Mouse (Mus musculus) CH12.LX (cell line): ENCODE measurements around the gene 5330417C22Rik. TPM values are rescaled to one million over a fixed set of nuclear protein-coding genes. Genes with fewer than 3 reads are reported as not detected.
"Not testable (repeated sequence)": the region's sequence is repeated elsewhere in the genome, so short reads cannot be mapped to it uniquely, and the experiment has no call there.

Experiments
- DNase-seq: peaks from one replicate; pipeline ENCODE4 v3.0.0-alpha.2; 2013; ENCODE audit errors: extremely low read depth
- H3K27ac ChIP-seq: 2 replicates; pipeline ENCODE4 v1.5.1; 2012; ENCODE audit warnings: low read depth, mild to moderate bottlenecking, control low read depth, moderate library complexity; ENCODE audit not compliant: insufficient read depth
- H3K27me3 ChIP-seq: replicated peaks from 2 replicates; pipeline ENCODE3; 2012; ENCODE audit warnings: inconsistent platforms
- H3K36me3 ChIP-seq, 2 experiments: replicated peaks in 1 of 2; 2 replicates each; pipeline versions ENCODE3 to v1.6.1; 2012; ENCODE audit warnings: inconsistent platforms in 1 of 2, low read length in 1 of 2, mild to moderate bottlenecking in 1 of 2, mixed read lengths in 1 of 2, moderate library complexity in 1 of 2; ENCODE audit not compliant: control insufficient read depth in 1 of 2, insufficient read depth in 1 of 2
- H3K4me1 ChIP-seq, 2 experiments: 2 replicates each; pipeline ENCODE4 v1.6.1; 2012; ENCODE audit warnings: inconsistent platforms in 1 of 2, moderate library complexity in 1 of 2; ENCODE audit not compliant: insufficient read depth in 2 of 2, control insufficient read depth in 1 of 2
- H3K4me2 ChIP-seq: 2 replicates; pipeline ENCODE4 v1.6.1; 2012; ENCODE audit warnings: low read depth, mild to moderate bottlenecking, control low read depth; ENCODE audit not compliant: poor library complexity, insufficient read depth, severe bottlenecking
- H3K4me3 ChIP-seq, 3 experiments: fragments of 150-350 bp in 1 of 3; sonication (generic) in 1 of 3; replicated peaks in 1 of 3; 2 replicates each; pipeline versions ENCODE3 to v1.5.1; 2011 to 2012; ENCODE audit warnings: low read depth in 2 of 3, low read length in 2 of 3, mild to moderate bottlenecking in 2 of 3, moderate library complexity in 2 of 3, control low read depth in 1 of 3, improper control_type of control experiment in 1 of 3, inconsistent platforms in 1 of 3, mixed read lengths in 1 of 3; ENCODE audit not compliant: poor library complexity in 1 of 3
- H3K79me2 ChIP-seq: replicated peaks from 2 replicates; pipeline ENCODE4 v1.6.1; 2012; ENCODE audit warnings: mild to moderate bottlenecking, moderate library complexity; ENCODE audit not compliant: control insufficient read depth, poor library complexity, insufficient read depth, severe bottlenecking; ENCODE audit errors: extremely low read depth
- H3K9ac ChIP-seq: 2 replicates; pipeline ENCODE4 v1.6.1; 2012; ENCODE audit warnings: low read depth, mild to moderate bottlenecking, control low read depth, moderate library complexity; ENCODE audit not compliant: insufficient read depth
- H3K9me3 ChIP-seq: replicated peaks from 2 replicates; pipeline ENCODE3; 2012; ENCODE audit warnings: low read length, inconsistent platforms, mixed read lengths
- BHLHE40 ChIP-seq: IDR thresholded peaks from 2 replicates; pipeline ENCODE4 v1.6.1; 2011; ENCODE audit warnings: mild to moderate bottlenecking, low read depth, low read length, improper control_type of control experiment
- CHD1 ChIP-seq: IDR thresholded peaks from 2 replicates; pipeline ENCODE4 v1.6.1; 2012; ENCODE audit warnings: low read depth, low read length, improper control_type of control experiment, inconsistent platforms
- CHD2 ChIP-seq: IDR thresholded peaks from 2 replicates; pipeline ENCODE4 v1.6.1; 2011; ENCODE audit warnings: low read length, improper control_type of control experiment
- E2F4 ChIP-seq: IDR thresholded peaks from 2 replicates; pipeline ENCODE4 v1.6.1; 2011; ENCODE audit warnings: low read depth, low read length, improper control_type of control experiment; ENCODE audit not compliant: insufficient replicate concordance
- ELF1 ChIP-seq: IDR thresholded peaks from 2 replicates; pipeline ENCODE4 v1.6.1; 2014; ENCODE audit warnings: low read depth, mild to moderate bottlenecking, inconsistent platforms, low read length, improper control_type of control experiment
- EP300 ChIP-seq: IDR thresholded peaks from 2 replicates; pipeline ENCODE4 v1.6.1; 2011; ENCODE audit warnings: low read length, improper control_type of control experiment
- GABPA ChIP-seq: IDR thresholded peaks from 2 replicates; pipeline ENCODE4 v1.6.1; 2012; ENCODE audit warnings: low read depth, low read length, improper control_type of control experiment, inconsistent platforms; ENCODE audit not compliant: insufficient replicate concordance
- HCFC1 ChIP-seq: IDR thresholded peaks from 2 replicates; pipeline ENCODE4 v1.6.1; 2012; ENCODE audit warnings: low read depth, mild to moderate bottlenecking, inconsistent platforms, low read length, improper control_type of control experiment
- JUND ChIP-seq: conservative IDR thresholded peaks from 2 replicates; pipeline ENCODE4 v1.6.1; 2011; ENCODE audit warnings: low read depth, low read length, improper control_type of control experiment
- MAFK ChIP-seq: IDR thresholded peaks from 2 replicates; pipeline ENCODE4 v1.6.1; 2011; ENCODE audit warnings: low read length, improper control_type of control experiment; ENCODE audit not compliant: insufficient replicate concordance
- MEF2A ChIP-seq: IDR thresholded peaks from 2 replicates; pipeline ENCODE4 v1.6.1; 2014; ENCODE audit warnings: low read depth, mild to moderate bottlenecking, inconsistent platforms, low read length, improper control_type of control experiment, borderline replicate concordance
- NELFE ChIP-seq: IDR thresholded peaks from 2 replicates; pipeline ENCODE4 v1.6.1; 2011; ENCODE audit warnings: low read depth, low read length, improper control_type of control experiment
- POLR2AphosphoS2 ChIP-seq: IDR thresholded peaks from 2 replicates; pipeline ENCODE4 v1.6.1; 2011; ENCODE audit warnings: low read depth, low read length, improper control_type of control experiment
- RAD21 ChIP-seq: IDR thresholded peaks from 2 replicates; pipeline ENCODE4 v1.6.1; 2011; ENCODE audit warnings: low read depth, mild to moderate bottlenecking, low read length, improper control_type of control experiment, moderate library complexity
- RCOR1 ChIP-seq: conservative IDR thresholded peaks from 2 replicates; pipeline ENCODE4 v1.6.1; 2012; ENCODE audit warnings: low read depth, mild to moderate bottlenecking, inconsistent platforms, low read length, improper control_type of control experiment
- SIN3A ChIP-seq: IDR thresholded peaks from 2 replicates; pipeline ENCODE4 v1.6.1; 2012; ENCODE audit warnings: low read length, improper control_type of control experiment, inconsistent platforms
- SMC3 ChIP-seq: IDR thresholded peaks from 2 replicates; pipeline ENCODE4 v1.6.1; 2011; ENCODE audit warnings: low read depth, low read length, improper control_type of control experiment
- TBP ChIP-seq: conservative IDR thresholded peaks from 2 replicates; pipeline ENCODE4 v1.6.1; 2011; ENCODE audit warnings: low read depth, low read length, improper control_type of control experiment
- USF2 ChIP-seq: conservative IDR thresholded peaks from 2 replicates; pipeline ENCODE4 v1.6.1; 2011; ENCODE audit warnings: low read depth, low read length, improper control_type of control experiment
- ZC3H11A ChIP-seq: IDR thresholded peaks from 2 replicates; pipeline ENCODE4 v1.6.1; 2012; ENCODE audit warnings: low read depth, mild to moderate bottlenecking, inconsistent platforms, low read length, improper control_type of control experiment
- ZMIZ1 ChIP-seq: IDR thresholded peaks from 2 replicates; pipeline ENCODE4 v1.6.1; 2012; ENCODE audit warnings: low read depth, mild to moderate bottlenecking, inconsistent platforms, low read length, improper control_type of control experiment
- dilution Hi-C: fragments of 300-500 bp; cut with MboI; formaldehyde crosslinking; loops from 2 replicates; pipeline ENCODE4 v1.14.3; 2020; ENCODE audit warnings: low sequenced_read_pairs; ENCODE audit not compliant: extremely low pct_unique_long_range_greater_than_20kb, extremely low pct_ligation_motif_present
- in situ Hi-C: fragments of 300-500 bp; cut with MboI; formaldehyde crosslinking; loops from 3 replicates; pipeline ENCODE4 v1.14.3; 2019; ENCODE audit warnings: low sequenced_read_pairs, low pct_ligation_motif_present, low pct_unique_long_range_greater_than_20kb, mixed read lengths
- polyA plus RNA-seq: library from polyadenylated mRNA; unstranded; fragments of >175 nt; gene quantifications from 2 replicates; pipeline ENCODE4 v1.2.1, GENCODE M21; 2012; ENCODE audit warnings: low read depth; ENCODE audit not compliant: insufficient read length
- total RNA-seq, 2 experiments: library from RNA; depleted of rRNA; stranded (reverse); fragments of 300-350 nt in 1 of 2; fragments of >200 nt in 1 of 2; gene quantifications; 2 replicates each; pipeline ENCODE4 v1.2.3; 2012 to 2014

5330417C22Rik gene
- total and polyA plus RNA-seq, 3 experiments, result 0.05 to 0.27 (median 0.17) TPM

DNA sequence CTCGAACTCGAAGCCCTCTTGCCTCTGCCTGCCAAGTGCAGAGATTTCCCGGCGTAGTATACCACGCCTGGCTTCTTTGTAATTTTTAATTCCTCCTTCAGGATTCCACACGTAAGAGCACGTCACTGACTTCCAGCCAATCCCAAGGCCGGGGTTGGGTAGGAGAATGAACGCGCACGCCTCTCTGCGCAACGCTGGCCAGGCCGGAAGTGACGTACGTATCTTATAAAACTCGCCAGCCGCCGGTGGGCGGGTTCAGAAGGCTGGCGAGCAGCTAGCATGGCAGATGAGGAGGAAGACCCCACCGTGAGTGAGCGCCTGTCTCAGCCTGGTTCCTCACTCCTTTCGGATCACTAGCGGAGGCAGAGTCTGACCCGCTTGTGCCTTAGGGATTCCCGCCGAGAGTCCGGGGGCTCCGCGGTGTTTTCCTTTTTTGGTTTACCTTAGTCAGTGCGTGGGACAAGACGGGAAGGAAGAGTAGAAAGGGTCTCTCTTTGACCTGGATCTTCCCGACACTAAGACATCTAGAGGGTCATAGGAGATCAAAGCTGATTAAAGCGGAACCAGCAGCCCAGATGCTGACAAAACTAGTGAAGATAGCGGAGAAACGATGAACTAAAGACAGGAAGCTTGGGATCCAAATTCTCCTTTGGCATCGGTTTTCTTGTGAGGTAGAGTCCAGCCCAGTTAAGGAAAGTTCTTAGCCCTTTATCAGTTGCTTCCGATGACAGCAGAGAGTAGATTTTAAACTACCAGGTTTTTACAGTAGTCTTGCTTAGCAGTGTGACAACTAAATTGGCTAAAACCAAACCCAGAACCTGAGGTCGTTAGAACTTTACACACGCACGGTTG, 35.3 kb upstream of the 5330417C22Rik start, which contains the start of gene Taf13 (continued):
- no peak; the same call in 1 of the 2 replicates for TF ChIP-seq GABPA
- TF ChIP-seq POLR2AphosphoS2, result peak; percentile 98
- no peak for TF ChIP-seq RAD21
- peak; percentile 41; the same call in 1 of the 2 replicates for TF ChIP-seq CHD2
- no peak for TF ChIP-seq ZC3H11A
- no peak for TF ChIP-seq EP300
- TF ChIP-seq NELFE, result peak; percentile 100
- no peak for TF ChIP-seq MAFK
- TF ChIP-seq JUND, result no peak
- TF ChIP-seq TBP, result peak; percentile 97
- TF ChIP-seq SIN3A, result peak; percentile 94
- TF ChIP-seq E2F4, result no peak
- TF ChIP-seq, all 38 proteins: peak for 17

- in situ Hi-C loops (no loop called here), dilution Hi-C loops (no loop called here)
- Histone ChIP-seq H3K27me3 (peaks cover 3% of the 10 kb centered on the region), H3K79me2 (0 out of 2 replicates have a peak, but pooled peaks cover 2% of the 10 kb centered on the region), H3K9ac (peak overlapping the region; percentile 41; the same call in 1 of the 2 replicates), H3K9me3 (peaks cover 5% of the 10 kb centered on the region), H3K36me3 (no peaks in the 10 kb centered on the region), H3K27ac (no peak overlapping the region), H3K4me1 (peaks cover 6 to 31% of the 10 kb centered on the region in 2 experiments), H3K4me3 (no peak overlapping the region), H3K4me2 (peak overlapping the region; percentile 55; the same call in 1 of the 2 replicates)
- TF ChIP-seq RAD21, result no peak
- no peak for TF ChIP-seq ZMIZ1
- no peak for TF ChIP-seq JUND
- no peak for TF ChIP-seq USF2
- TF ChIP-seq POLR2AphosphoS2, result no peak
- no peak for TF ChIP-seq CHD1
- no peak for TF ChIP-seq BHLHE40
- no peak for TF ChIP-seq ELF1
- no peak for TF ChIP-seq MEF2A
- no peak for TF ChIP-seq SMC3
- no peak for TF ChIP-seq RCOR1
- no peak for TF ChIP-seq HCFC1
- no peak for DNase-seq
Observed at GRCm38 (mm10) chr3:108570813-108571212, 34.5 kb upstream of the 5330417C22Rik start.

GRCm38 (mm10) chr3:108569636-108570035, 33.3 kb upstream of the 5330417C22Rik start:
- dilution Hi-C loops, H3K9me3 ChIP-seq, H3K27me3 ChIP-seq, DNase-seq, H3K4me2 ChIP-seq, H3K27ac ChIP-seq, H3K4me3 ChIP-seq, H3K36me3 ChIP-seq, H3K79me2 ChIP-seq, in situ Hi-C loops, H3K9ac ChIP-seq: not testable (repeated sequence)
- peaks cover 6 to 22% of the 10 kb centered on the region in 2 experiments for H3K4me1 ChIP-seq
